Mouse (Mus musculus): ENCODE results near the gene 1700020L24Rik. TPM values are rescaled to one million over a fixed set of nuclear protein-coding genes. Genes with fewer than 3 reads are reported as not detected.

The 1700020L24Rik gene
- polyA plus RNA-seq, 1 experiment from 2014 or later, result 0.68 TPM

GRCm38 (mm10) chr11:83468765-83469164, 31.3 kb downstream of the 1700020L24Rik start:
- Histone ChIP-seq H3K4me2 (ENCODE audit: low read depth, low read length, severe bottlenecking) (no peak overlapping the region), H3K27me3 (ENCODE audit: control insufficient read depth, insufficient read depth, low read length) (peaks cover 4% of the 10 kb centered on the region), H3K4me3 (ENCODE audit: low read depth, low read length) (no peak overlapping the region), H3K9me3 (ENCODE audit: control insufficient read depth, low read length) (no peaks in the 10 kb centered on the region), H3K4me1 (replicated peaks; ENCODE audit: control insufficient read depth, insufficient read depth, low read length) (no peaks in the 10 kb centered on the region), H3K9ac (ENCODE audit: low read length) (no peak overlapping the region), H3K27ac (ENCODE audit: low read depth, low read length) (no peak overlapping the region), H3K36me3 (ENCODE audit: control insufficient read depth, insufficient read depth, low read length) (no peaks in the 10 kb centered on the region)
- ATAC-seq (replicated peaks; ENCODE audit: low FRiP score) (no peak), DNase-seq (ENCODE audit: low spot score) (no peak)
- WGBS, result 95% methylated on average over 3 of the region's 3 CpGs

GRCm38 (mm10) chr11:83471766-83472165, 34.3 kb downstream of the 1700020L24Rik start:
- H3K4me1 ChIP-seq (replicated peaks; ENCODE audit: control insufficient read depth, insufficient read depth, low read length), result 0 out of 2 replicates have a peak, but pooled peaks cover 2% of the 10 kb centered on the region
- ATAC-seq (replicated peaks; ENCODE audit: low FRiP score), result no peak
- H3K4me2 ChIP-seq (ENCODE audit: low read depth, low read length, severe bottlenecking), result peak overlapping the region; percentile 53; the same call in 1 of the 2 replicates

GRCm38 (mm10) chr11:83472324-83473234, 35.1 kb downstream of the 1700020L24Rik start, which contains the start of gene Taf15:
TSS of gene Taf15 (plus strand) at chr11:83473086.
- H3K4me3 ChIP-seq (ENCODE audit: low read depth, low read length), result peak within 1 kb of the TSS; percentile 94
- under 1% methylated on average over 66 of the region's 66 CpGs for WGBS
- peak within 1 kb of the TSS; percentile 78 for H3K4me2 ChIP-seq (ENCODE audit: low read depth, low read length, severe bottlenecking)
- DNase-seq (ENCODE audit: low spot score) (peak; percentile 99), ATAC-seq (replicated peaks; ENCODE audit: low FRiP score) (peak; percentile 99)
- H3K36me3 ChIP-seq (ENCODE audit: control insufficient read depth, insufficient read depth, low read length), result no peaks in the 10 kb centered on the region
- H3K27me3 ChIP-seq (ENCODE audit: control insufficient read depth, insufficient read depth, low read length), result no peaks in the 10 kb centered on the region
- peak within 1 kb of the TSS; percentile 96 for H3K27ac ChIP-seq (ENCODE audit: low read depth, low read length)
- H3K9me3 ChIP-seq (ENCODE audit: control insufficient read depth, low read length), result no peaks in the 10 kb centered on the region
- H3K9ac ChIP-seq (ENCODE audit: low read length), result peak within 1 kb of the TSS; percentile 98
- 0 out of 2 replicates have a peak, but pooled peaks cover 2% of the 10 kb centered on the region for H3K4me1 ChIP-seq (replicated peaks; ENCODE audit: control insufficient read depth, insufficient read depth, low read length)

More at GRCm38 (mm10) chr11:83471766-83472165, 34.3 kb downstream of the 1700020L24Rik start:
- peak overlapping the region; percentile 64; the same call in 1 of the 2 replicates for H3K9ac ChIP-seq (ENCODE audit: low read length)
- H3K9me3 ChIP-seq (ENCODE audit: control insufficient read depth, low read length), result no peaks in the 10 kb centered on the region
- H3K27ac ChIP-seq (ENCODE audit: low read depth, low read length), result no peak overlapping the region
- no peaks in the 10 kb centered on the region for H3K27me3 ChIP-seq (ENCODE audit: control insufficient read depth, insufficient read depth, low read length)
- 85% methylated on average over 2 of the region's 2 CpGs for WGBS
- H3K4me3 ChIP-seq (ENCODE audit: low read depth, low read length), result no peak overlapping the region
- no peaks in the 10 kb centered on the region for H3K36me3 ChIP-seq (ENCODE audit: control insufficient read depth, insufficient read depth, low read length)
- no peak for DNase-seq (ENCODE audit: low spot score)

GRCm38 (mm10) chr11:83473235-83474016, 35.9 kb downstream of the 1700020L24Rik start:
- Histone ChIP-seq H3K4me1 (replicated peaks; ENCODE audit: control insufficient read depth, insufficient read depth, low read length) (0 out of 2 replicates have a peak, but pooled peaks cover 2% of the 10 kb centered on the region), H3K9me3 (ENCODE audit: control insufficient read depth, low read length) (no peaks in the 10 kb centered on the region), H3K36me3 (ENCODE audit: control insufficient read depth, insufficient read depth, low read length) (no peaks in the 10 kb centered on the region), H3K27me3 (ENCODE audit: control insufficient read depth, insufficient read depth, low read length) (no peaks in the 10 kb centered on the region), H3K9ac (ENCODE audit: low read length) (peak overlapping the region; percentile 98), H3K4me2 (ENCODE audit: low read depth, low read length, severe bottlenecking) (peak overlapping the region; percentile 78), H3K27ac (ENCODE audit: low read depth, low read length) (peak overlapping the region; percentile 96), H3K4me3 (ENCODE audit: low read depth, low read length) (peak overlapping the region; percentile 94)
- ATAC-seq (replicated peaks; ENCODE audit: low FRiP score), result peak; percentile 89
- WGBS, result under 1% methylated on average over 41 of the region's 52 CpGs
- DNase-seq (ENCODE audit: low spot score), result no peak

Other genes starting within 250 kb of the 1700020L24Rik start
- gene Slfn3, start 246.3 kb upstream of the 1700020L24Rik start, polyA plus RNA-seq (2014; fragmentation: Nextera tagmentation; extraction: Ambion mirVana), result 0.49 and 0.52 TPM in 2 replicates
- gene Slfn14, start 151.0 kb upstream of the 1700020L24Rik start, polyA plus RNA-seq (2014; fragmentation: Nextera tagmentation; extraction: Ambion mirVana), result 0.67 and 0.91 TPM in 2 replicates
- gene Ap2b1, start 138.7 kb upstream of the 1700020L24Rik start, polyA plus RNA-seq (2014; fragmentation: Nextera tagmentation; extraction: Ambion mirVana), result 108 and 110 TPM in 2 replicates
- 16.0 and 16.5 TPM in 2 replicates for gene Pex12, start 135.1 kb upstream of the 1700020L24Rik start, polyA plus RNA-seq (2014; fragmentation: Nextera tagmentation; extraction: Ambion mirVana)
- gene Rasl10b, start 28.5 kb upstream of the 1700020L24Rik start, polyA plus RNA-seq (2014; fragmentation: Nextera tagmentation; extraction: Ambion mirVana), result 4.1 and 4.6 TPM in 2 replicates
- gene Gas2l2, start 8.2 kb upstream of the 1700020L24Rik start, polyA plus RNA-seq (2014; fragmentation: Nextera tagmentation; extraction: Ambion mirVana), result not detected in 2 replicates
- 1.9 and 2.1 TPM in 2 replicates for gene Mmp28, start 25.4 kb downstream of the 1700020L24Rik start, polyA plus RNA-seq (2014; fragmentation: Nextera tagmentation; extraction: Ambion mirVana)
- 13.8 and 14.9 TPM in 2 replicates for gene Taf15, start 35.4 kb downstream of the 1700020L24Rik start, polyA plus RNA-seq (2014; fragmentation: Nextera tagmentation; extraction: Ambion mirVana)
- gene Heatr9, start 84.5 kb downstream of the 1700020L24Rik start, polyA plus RNA-seq (2014; fragmentation: Nextera tagmentation; extraction: Ambion mirVana), result not detected in 2 replicates
- gene Ccl5, start 92.8 kb downstream of the 1700020L24Rik start, polyA plus RNA-seq (2014; fragmentation: Nextera tagmentation; extraction: Ambion mirVana), result not detected in 2 replicates
- 1.1 and 1.3 TPM in 2 replicates for gene Ccl9, start 141.0 kb downstream of the 1700020L24Rik start, polyA plus RNA-seq (2014; fragmentation: Nextera tagmentation; extraction: Ambion mirVana)
- gene Ccl6, start 155.4 kb downstream of the 1700020L24Rik start, polyA plus RNA-seq (2014; fragmentation: Nextera tagmentation; extraction: Ambion mirVana), result 0.80 and 0.89 TPM in 2 replicates
- not detected in 2 replicates for gene Rpl9-ps1, start 207.9 kb downstream of the 1700020L24Rik start, polyA plus RNA-seq (2014; fragmentation: Nextera tagmentation; extraction: Ambion mirVana)
- gene Ccl3, start 211.7 kb downstream of the 1700020L24Rik start, polyA plus RNA-seq (2014; fragmentation: Nextera tagmentation; extraction: Ambion mirVana), result 0.63 and 0.95 TPM in 2 replicates
- gene Ccl4, start 224.9 kb downstream of the 1700020L24Rik start, polyA plus RNA-seq (2014; fragmentation: Nextera tagmentation; extraction: Ambion mirVana), result 0.44 TPM in 1 of 2 replicates, not detected in the other

Data from forebrain, embryonic 11.5 days (tissue).